Mouse (Mus musculus) embryo, embryonic 10 days (tissue): ENCODE measurements around the gene Usp29.
"Not testable (repeated sequence)": the region's sequence is repeated elsewhere in the genome, so short reads cannot be mapped to it uniquely, and the experiment has no call there.

Experiments used
- DNase-seq: peaks from one replicate; pipeline ENCODE4 v3.0.0-alpha.2; 2015; ENCODE audit warnings: low spot score

The Usp29 gene

DNA sequence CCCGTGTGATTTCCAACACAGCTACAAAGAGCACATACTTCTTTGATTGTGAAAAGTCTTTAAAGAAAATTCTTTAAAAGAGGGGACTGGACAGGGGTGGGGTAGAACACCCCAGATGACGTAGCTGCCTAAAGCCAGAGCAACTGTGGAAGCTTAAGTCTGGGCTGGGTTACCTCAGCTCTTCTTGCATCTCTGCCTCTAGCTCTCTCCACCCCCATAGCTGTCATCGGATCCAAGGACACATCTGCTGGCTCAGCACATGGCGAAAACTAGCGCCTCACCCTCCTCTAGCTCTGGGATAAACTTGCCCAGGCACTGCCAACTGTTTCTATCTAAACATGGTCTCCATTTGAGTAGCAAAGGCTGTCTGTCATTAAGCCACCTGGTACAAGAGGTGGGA is 34.9 kb downstream of the Usp29 start:
- no peak for DNase-seq

DNA sequence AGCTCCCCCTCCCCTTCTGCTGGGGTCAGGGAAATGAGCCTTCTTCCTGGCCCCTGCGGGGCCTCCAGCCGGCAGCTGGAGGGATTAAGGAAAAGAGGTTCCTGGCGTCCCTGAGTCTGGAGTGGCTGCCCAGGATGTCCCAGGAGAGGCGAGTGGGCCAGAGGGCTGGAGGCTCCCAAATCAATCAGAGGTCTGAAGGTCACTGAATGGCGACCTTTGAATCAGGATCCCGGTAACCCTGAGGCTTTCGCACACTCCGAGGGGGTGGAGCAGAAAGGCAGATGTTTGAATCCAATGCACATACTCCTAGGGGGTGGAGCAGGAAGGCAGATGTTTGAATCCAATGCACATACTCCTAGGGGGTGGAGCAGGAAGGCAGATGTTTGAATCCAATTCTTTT is 39.9 kb downstream of the Usp29 start:
- DNase-seq, result peak; percentile 91

DNA sequence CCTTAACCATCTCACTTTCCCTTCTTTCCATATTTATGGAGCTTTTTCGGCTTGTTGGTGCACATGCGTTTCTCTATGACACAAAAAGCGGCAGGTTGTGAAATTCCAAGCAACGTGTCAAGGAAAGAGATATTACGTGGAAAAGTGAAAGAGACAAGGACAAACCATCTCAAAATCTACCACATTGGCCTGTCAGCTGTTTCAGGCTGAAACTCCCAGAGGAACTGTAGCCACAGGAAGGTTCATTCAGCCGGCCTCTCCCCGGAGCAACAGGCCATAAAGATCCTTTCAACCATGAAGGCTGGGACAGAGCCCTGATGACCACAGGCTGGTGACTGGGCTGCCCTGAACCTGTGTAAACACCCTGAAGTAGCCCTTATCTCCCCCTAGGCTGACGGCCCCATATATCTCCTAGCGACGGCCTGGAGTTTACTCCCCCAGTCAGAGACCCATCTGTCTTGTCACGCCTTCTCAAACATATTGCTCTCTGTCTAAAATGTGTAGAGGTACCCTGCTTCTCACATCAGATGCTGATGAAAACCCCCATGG is 43.6 kb downstream of the Usp29 start:
- not testable (repeated sequence) for DNase-seq

DNA sequence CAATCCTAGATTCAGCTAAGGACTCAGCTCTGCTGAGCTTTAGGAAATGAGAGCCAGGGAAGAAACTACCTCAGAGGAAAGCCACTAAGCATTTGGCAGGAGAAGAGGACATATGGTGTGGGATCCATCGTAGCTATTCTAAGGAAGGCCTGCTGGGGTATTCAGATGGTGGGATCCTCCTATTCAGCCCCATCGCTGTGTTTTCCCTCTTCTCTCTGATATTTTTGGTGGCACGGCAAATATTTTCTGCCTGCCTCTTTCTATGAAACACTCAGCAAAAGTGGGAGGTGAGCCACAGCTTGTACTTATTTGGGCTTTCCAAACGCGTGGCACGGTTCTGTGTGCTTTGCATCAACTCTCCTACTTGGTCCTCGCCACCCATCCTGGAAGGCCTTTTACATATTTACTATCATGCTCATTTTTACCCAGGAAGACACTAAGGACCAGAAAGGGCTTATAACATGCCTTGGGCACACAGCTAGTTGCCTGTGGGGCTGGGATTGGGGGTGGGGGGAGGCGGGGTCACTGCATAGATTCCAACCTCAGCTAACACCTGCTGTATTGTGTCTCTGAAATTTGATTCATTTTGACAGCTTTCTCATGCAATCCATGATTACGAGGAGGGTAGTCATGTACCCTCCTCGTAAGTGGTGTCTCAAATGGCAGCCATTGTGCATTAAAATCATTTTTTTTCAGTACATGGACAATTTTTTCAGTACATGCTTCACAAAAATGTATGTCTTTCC is 46.1 kb downstream of the Usp29 start:
- DNase-seq, result no peak

DNA sequence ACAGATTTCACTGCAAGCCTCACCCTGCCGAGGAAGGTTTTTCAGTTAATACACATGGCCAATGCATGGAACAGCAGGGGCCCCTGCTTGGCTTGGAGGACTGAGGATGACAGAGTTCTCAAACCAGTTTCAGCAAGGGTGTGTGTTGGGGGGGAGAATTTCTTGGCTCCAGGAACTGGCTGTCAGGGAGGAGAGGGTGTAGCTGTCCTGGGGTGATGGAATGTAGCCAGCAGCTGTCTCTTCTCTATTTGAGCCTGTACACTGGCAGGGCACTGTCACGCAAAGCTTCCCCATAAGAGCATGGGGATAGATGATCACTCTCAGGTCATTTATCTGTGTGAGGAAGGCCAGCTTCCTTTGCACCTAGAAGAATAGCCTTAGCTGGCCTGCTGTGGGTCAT is 46.7 kb downstream of the Usp29 start:
- DNase-seq, result no peak

DNA sequence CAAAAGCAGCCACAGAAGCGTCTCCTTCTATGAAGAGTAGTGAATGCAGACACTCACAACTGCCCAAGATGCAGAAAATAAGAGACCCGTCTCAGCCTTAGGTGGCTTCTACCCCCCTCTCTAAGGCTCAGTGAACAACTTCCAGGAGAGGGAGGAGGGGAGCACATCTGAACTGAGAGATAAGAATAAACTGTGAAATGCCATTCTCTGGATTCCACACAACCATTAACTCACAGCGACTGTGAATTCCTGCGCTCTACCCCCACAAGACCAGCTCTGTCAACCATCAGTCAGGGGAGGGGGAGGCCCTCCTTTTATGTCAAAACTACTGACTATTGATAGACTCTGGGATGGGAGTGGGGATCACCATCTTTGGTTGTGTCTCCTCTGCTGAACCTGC is 47.3 kb downstream of the Usp29 start:
- peak; percentile 67 for DNase-seq

DNA sequence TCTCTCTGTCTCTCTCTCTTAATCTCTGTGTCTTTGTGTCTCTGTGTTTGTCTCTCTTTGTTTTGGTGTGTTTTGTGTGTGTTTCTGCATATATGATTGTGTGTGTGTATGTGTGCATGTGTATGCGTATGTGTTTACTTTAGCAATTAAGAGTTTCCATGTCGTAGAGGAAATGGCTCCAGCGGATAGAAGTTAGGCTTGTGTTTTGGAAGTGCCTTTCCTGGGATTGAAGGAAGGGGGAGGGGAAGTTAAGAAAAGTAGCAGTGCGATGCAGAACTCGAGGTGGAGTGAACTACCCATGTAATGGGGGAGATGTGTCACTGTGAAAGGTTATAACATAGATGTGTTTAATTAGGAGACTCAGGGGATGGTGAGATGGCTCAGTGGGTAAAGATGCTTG is 48.8 kb downstream of the Usp29 start:
- DNase-seq, result no peak

DNA sequence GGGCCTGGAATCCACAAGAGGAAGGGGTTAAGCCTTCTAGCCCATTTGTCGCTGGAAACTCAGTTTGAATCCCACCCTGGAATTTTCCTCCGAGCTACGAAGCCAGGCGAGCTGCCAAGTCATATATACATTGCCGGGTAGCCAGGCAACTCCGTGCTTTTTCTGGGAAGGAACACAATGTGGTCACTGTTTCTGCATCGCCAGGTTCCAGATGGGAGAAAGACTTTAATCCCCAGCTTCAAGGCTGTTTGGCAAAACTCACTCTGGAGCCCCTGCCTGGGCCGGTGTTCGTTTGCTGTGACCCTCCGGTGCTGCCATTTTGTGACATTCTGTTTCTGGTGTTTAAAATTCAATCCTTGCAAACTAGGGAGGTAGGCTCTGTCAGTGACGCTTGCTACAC is 51.2 kb downstream of the Usp29 start:
- DNase-seq, result peak; percentile 39

DNA sequence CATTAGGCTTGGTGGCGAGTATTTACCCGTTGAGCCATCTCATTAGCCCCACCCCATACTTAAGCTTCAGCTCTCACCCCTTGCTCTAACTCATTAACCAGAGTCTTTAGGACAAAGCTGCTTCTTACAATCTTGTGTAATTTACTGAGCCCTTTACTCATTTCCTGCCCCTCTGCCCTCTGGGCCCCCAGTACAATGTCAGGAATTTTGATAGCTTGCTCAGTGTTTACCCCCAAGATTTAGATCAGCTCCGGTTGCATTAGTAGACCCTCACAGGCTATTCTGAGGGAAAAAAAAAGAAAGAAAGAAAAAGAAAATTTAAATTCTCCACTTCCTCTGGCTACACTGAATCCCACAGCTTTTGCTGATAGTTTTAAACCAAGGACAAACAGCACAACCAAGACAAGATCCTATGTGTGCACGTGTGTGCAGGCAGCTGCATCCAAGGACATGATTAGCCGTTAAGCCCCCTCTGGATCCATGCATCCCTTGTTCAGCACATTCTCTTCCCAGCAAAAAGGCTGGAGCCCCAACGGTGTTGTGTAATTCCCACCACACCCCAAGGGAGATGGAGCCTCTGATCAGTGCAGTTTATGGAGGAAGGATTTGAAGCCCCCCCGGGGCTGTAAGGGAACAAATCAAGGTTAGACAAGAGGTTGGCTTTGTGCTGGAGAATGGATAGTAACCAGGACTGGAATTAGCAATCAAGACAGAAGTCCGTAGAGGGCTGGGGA is 54.1 kb downstream of the Usp29 start:
- peak; percentile 67 for DNase-seq

DNA sequence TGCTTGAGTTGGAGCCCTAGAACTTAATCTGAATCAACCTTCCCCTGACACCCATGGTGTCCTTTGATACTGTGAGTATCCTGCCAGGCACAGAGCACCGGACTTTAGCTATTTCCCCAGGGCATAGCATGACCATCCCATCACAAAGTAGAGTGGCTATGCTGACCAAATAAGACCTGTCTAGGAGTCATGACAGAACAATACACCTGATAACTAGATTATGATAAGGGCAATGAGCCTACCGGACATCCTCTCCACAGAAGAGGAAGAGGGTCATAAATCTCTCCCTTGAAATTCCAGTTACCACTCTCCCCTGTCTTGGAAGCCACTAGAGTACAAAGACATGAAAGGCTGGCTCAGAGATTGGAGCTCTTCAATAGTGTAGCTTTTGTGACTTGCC is 56.6 kb downstream of the Usp29 start:
- DNase-seq, result no peak

DNA sequence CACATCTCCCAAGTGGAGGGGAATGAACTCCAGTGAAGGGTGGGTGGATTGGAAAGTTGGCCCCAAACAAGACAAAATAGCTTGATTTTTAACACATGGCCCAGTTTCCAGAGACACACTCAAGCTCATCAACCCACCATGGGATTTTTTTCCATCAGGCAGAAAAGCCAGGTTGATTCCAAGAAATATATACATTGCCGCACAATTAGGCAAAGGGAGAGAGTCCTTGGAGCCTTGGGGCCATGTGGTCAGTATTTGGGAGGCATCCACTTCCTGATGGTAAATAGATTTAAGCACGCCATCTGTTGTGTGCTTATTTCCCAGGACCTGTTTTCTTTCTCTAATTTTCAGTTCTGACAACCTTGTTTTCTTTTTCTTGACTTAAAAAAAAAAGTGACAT is 57.7 kb downstream of the Usp29 start:
- DNase-seq, result no peak

DNA sequence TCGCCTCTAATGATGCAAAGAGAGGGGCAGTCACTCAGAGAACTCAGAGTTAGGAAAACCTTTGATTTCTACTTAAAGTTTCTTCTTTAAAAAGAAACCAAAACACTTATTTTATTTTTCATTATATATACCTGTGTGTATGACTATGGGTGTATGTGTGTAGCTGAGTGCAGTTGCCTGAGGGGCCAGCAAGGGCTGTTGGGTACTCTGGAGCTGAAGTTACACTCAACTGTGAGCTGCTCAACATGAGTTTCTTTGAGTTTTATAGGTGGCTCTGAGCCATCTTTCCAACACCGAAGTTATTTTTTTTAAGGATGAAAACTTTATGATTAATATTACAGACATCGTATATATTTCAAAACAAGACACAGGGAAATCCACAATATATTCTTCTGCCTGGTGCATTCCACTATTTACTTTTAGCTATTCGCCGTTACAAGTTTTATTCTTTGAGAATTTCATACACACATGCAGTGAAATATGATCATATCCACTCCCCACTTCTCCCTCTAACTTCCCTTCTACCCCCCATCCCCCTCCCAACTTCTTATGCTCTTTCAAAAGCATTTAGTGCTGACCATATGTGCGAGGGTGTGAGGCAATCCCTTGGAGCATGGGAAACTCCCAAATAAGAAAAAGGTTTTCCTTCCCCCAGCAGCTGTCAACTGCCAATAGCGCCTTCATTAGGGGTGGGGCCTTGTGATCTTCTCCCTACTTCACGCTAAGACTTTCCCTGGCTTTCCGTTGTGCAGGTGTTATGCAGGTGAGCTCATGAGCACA is 61.1 kb downstream of the Usp29 start:
- DNase-seq, result no peak

DNA sequence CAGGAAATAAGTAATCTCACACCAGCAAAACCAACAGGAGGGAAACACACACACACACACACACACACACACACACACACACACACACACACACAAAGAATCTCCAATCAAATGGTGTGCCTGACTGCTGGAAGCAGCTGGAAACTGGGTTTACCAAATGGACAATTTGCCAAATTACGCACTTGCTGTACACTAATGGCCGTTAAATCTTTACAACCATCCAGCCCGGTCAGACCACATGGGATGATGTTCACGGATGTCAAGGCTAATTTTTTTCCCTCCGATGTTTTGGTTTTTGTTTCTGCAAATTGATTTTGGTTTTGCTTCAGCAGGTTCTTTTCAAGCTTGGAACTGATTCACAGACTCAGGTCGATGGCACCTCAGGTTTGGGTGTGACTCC is 62.9 kb downstream of the Usp29 start:
- DNase-seq, result no peak

DNA sequence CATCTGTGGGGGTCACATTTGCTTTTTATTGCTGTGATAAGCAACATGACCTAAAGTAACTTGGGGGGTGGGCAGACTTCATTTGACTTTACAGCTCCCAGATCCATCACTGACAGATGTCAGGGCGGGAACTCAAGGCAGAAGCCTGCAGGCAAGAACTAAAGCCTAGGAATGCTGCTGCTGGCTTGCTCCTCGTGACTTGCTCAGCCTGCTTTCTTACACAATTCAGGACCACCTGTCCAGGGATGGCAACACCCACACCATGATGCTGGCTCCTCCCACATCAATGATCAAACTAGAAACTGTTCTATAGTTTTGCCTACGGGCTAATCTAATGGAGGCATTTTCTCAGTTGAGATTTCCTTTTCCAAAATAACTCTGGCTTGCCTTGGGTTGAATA is 63.4 kb downstream of the Usp29 start:
- no peak for DNase-seq

DNA sequence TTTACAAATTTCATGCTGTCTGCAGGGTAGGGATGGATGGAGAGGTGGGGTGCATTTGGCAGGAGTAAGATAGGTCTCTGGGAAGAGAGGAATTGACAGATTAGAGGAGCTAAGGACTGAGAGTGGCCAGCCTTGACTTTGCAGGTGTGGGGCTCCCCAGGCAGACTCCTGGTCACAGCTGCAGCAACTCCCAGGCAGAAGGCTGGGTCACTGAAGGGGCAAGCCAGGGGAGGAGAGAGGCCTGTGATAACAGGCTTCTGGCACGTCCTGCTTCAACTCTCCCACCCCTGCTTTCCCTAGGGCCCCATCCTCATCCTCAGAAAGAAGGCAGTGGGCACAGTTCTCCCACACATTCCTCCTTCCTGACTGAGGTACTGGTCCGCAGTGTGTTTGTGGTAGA is 67.0 kb downstream of the Usp29 start:
- no peak for DNase-seq

DNA sequence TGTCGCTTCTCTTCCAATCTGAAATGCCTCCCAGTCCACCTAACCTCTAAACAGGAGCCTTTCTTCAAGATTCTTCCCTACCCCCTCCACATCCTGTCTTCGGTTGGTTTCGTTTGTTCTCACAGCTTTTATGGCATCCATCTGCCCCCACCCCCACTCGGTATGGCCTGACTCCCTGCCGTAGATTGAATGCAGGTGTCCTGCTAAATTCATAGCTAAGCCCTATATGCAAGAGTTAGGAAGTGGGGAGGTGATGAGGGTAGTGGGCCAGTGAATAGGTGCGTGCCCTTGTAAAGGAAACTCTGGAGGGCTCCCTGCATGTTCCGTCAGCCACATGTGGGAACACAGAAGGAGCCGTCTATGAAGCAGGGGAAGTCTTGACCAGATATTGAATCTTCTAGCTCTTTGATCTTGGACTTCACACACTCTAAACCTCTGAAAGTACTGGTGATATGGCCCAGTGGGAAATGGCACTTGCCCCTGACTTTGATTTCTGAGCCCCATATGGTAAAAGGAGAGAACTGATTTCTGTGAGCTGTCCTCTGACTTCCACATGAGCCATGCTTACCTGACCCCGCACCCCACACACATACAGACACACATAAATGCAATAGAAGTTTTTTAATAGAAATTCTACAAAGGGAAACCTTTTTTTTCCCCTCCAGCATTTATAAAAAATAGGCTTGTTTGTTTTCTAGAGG is 68.9 kb downstream of the Usp29 start:
- peak; percentile 54 for DNase-seq

DNA sequence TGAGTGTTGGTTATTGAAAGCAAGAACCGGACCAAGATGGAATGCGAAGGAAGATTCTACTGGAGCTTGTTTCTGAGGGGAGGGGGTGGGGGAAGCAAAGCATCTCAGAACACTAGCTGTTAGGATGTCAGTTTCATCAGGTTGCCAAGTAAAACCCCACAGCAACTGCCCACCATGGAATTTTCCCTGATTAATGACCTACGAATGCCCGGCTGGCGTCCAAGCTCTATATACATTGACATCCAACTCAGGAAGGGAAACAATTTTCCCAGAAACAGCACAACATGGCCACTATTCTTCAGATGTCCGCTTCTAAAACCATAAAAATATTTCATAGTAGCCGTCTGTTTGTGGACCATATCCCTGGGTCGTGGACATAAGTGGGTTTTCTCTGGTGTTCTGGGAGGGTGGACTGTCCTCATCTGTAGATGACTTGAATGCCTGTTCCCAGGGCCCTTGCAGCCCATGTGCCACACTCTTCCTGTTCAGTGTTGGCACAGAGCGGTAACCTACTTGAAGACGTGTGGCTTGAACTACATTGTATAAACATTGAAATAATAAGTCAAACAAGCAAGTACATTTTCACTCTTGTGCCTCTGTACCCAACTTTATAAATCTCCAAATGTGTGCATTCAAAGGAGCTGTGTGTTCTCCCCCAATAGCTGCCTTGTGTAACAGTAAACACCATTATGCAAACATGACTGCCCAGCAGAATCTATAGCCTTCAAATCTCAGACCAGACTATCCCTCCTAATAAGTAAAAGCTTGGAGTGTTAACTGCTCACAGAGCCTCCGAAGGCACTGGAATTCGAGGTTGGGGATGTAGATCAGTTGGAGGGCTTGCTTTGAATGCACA is 70.4 kb downstream of the Usp29 start:
- no peak for DNase-seq

DNA sequence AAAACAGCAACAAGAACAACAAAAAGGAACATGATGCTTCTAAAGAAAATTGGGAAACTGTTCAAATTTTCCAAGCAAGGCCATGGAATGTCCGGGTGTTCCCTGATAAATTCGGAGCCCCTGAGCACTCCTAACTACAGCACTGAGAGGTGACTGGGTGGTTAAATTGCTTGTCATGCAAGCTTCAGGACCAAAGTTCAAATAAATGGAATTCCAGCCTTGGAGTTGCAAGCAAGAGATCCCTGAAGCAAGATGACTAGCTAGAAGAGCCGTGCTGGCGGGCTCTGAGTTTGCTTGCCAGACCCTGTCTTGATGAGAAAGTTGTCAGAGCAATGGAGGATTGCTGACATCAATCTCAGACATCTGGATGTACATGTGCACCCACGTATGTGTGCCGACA is 71.3 kb downstream of the Usp29 start:
- no peak for DNase-seq

DNA sequence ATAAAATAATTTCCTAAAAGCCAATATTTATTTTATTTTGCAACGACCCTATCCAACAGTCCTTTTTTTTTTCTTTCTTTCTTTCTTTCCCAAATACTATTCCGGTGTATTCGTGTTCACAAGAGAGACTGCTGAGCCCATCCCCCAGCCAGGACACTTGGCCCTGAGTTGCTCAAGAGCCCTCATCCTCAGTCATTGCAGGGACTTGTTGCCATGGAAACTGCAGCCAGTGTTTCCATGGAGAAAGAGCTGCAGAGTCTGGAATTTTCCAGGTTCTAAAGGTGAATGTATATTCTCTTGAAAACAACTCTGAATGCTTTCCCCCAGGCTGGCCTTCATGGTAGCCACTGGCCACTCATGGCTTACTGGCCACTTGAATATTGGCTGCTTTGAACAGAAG is 80.2 kb downstream of the Usp29 start:
- DNase-seq, result peak; percentile 83

DNA sequence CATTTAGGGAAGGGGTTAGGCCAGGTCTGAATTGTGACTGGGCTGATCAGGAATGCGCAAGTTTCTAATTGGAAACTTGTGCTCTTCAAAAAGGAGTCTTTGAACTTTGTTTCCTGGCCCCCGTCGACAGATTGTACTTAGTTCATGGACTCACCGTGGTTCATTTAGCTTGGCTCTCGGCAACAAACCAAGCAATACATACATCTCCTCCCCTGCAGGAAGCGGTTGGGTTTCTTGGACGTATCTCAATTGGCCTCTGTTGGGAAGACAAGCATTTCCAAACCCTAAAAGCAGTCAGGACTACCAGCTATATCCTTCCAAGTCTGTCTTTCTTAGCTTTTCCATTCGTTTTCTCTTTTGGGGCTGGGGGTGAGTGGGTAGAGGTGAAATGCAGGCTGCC is 84.6 kb downstream of the Usp29 start:
- peak; percentile 32 for DNase-seq

DNA sequence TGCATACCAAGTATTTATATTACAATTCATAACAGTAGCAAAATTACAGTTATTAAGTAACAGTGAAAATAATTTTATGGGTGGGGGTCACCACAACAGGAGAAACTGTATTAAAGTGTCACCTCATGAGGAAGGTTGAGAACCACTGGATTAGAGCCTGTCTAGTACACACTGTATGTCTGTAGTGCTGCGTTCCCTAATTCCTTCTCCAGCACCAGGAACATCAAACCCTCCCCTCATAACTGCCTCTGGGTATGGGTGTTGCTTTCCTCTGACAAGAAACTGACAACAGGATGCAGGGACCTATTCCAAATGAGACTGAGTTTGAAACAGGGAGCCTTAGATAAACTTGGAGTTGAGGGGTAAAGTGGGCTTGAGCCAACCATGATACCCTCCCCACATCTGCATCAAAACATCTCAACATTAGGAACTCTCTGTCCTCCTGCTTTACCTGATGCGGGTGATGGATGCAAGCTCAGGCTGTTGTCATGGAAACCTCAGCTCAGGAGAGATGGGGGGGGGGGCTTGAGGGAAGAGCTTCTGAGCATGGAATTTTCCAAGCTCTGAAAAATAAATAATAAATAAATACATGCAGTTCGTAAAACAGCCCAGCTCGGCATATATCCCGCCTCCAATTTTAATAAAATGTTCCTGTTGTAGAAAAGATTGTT is 86.5 kb downstream of the Usp29 start:
- DNase-seq, result no peak
